Mouse (Mus musculus) kidney, postnatal 14 days (tissue): ENCODE measurements at regions not wholly inside any gene's neighbourhood (a gene's known extent, or its start where the extent isn't known, plus 50 kb on each side); places are given as distances from the start of the nearest gene placed in this dataset.

Experiments
- DNase-seq: peaks from one replicate; pipeline ENCODE4 v3.0.0; 2022; ENCODE audit warnings: mixed read lengths

DNA sequence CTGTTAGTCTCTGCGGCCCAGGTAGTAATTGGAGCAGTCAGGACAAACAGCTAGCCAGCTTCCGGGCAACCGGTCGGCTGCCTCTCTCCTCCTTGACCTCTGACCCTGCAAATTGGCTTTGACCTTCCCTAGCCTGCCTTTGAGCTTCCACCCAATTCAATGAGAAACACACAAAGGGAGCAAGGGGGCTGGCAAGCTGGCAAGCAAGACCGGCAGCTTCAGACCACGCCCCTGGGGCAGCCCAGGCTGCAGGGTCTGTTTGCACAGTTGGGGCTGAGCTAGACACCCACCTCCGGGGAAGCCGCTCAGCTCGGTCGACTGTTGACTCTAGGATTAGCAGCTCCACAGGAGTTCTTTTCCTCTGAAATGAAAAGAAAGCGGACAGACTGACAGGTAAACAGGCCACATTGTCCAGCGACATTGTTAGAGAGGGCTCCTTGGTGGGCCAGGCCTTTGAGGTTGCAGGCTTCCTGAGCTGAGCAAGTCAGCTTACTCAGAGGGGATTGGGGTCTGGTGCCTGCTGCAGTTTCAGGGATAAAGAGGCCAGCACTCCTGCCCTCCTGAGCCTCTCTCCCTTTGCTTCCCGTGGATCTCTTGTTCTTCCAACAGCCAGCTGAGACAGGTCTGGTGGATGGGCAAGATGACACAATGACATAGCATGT, 116.6 kb downstream of the Inhbb start:
- no peak for DNase-seq

- DNase-seq: no peak
These were observed 117.5 kb downstream of the Inhbb start for GRCm38 (mm10) chr1:119304470-119304980.

DNA sequence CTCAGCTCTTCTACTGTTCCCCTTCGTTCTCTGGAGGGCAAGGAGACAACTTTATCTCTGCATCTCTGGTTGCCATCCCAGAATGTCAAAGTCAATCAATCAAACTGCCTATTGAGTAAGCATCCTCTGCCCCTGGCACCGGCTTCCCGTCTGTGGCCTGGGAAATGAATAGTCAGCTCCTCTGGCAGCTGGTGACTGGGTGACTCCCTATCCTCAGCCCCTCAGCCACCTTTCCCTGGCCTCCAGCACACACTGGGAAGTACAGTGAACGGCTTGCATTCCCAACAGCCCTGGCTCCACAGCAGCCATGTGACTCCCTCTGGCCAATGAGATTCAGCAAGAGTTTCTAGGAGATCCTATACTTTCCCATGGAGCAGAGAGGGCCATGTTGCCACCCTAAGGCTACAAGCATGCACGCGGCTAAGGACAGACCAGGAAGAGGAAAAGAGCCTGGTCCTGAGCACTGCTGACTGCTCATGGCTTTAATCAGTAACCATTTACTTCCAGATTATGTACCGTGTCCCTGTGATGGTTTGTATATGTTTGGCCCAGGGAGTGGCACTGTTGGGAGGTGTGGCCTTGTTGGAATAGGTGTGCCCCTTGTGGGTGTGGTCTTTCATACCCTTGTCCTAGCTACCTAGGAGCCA, 119.6 kb downstream of the Inhbb start:
- no peak for DNase-seq

GRCm38 (mm10) chr1:119301931-119302330, 120.1 kb downstream of the Inhbb start:
- no peak for DNase-seq

DNA sequence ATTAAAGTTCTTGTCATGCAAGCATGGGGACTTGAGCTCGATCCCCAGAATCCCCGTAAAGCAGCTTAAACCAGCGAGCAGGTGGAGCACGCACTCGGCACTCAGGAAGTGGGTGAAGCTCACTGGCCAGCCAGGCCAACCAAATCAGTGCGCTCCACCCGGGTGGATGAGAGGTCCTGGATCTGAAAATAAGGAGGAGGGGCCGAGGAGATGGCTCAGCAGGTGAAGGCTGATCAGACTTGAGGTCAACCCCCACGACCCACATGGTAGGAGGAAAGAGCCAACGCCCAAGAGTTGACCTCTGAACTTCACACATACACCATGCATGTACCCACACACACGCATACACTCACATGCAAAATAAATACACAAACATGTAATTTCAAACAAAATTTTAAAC, 120.8 kb downstream of the Inhbb start:
- no peak for DNase-seq

DNA sequence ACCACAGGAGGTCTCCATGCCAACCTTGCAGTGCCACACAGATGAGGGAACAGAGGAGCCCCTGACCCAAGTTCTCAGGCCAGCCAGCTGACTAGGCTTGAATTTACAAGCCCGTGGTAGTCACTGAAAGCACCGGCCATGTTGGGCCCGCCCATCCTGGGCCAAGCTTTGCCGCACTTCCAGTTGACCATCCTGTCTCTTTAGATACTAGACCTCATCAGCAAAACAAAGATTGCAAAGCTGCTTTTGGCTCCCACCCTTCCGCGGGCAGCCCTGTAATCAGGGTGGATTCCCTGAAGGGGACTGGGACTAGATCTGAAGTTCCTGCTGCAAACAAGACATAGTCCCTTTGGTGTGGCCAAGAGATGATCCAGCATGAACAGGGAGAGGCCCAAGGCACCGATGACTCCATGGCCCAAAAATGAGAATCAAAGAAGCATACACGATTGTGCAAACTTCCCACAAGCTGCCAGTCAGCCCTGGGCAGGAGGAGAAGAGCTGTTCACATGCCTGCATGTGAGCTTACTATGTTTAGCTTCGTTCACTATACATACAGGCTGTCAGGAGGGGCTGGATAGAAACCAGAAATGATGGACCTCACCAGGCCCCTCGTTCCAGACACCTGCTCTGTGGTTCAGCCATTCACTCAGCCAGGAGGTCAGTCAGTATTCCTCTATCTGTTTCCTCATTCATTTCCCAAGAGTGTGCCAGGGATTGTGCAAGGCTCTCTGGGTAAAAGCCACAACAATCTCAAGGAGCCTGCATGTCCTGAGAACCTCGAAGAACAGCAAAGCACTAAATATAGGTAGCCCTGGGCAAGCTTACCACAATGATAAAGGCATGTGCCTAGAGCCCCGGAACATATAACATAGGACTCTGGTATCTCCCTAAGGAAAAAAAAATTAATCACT, 122.0 kb downstream of the Inhbb start:
- no peak for DNase-seq

- DNase-seq: no peak
These were observed 123.3 kb downstream of the Inhbb start for GRCm38 (mm10) chr1:119298696-119299230.

DNA sequence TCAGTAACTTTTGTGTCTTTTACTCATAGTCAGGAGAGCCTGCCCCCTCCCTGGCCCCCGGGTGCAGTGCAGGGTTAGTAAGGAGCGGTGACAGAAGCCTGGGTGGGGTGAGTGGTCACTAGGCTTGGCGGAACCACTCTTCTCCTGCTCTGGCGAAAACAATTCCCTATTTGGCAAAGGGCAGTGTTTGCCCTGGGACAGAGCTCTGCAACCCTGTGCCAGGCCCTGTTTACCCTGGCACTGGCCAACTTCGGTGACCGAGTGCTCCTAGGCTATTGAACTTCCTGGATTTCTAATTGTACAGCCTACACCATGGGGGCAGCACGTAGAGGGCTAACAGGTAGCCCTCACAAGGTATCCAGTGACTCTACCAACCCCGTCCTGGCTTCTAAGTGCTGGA, 126.9 kb downstream of the Inhbb start:
- no peak for DNase-seq

GRCm38 (mm10) chr1:119293839-119294238, 128.2 kb downstream of the Inhbb start:
- DNase-seq: peak; percentile 15

DNA sequence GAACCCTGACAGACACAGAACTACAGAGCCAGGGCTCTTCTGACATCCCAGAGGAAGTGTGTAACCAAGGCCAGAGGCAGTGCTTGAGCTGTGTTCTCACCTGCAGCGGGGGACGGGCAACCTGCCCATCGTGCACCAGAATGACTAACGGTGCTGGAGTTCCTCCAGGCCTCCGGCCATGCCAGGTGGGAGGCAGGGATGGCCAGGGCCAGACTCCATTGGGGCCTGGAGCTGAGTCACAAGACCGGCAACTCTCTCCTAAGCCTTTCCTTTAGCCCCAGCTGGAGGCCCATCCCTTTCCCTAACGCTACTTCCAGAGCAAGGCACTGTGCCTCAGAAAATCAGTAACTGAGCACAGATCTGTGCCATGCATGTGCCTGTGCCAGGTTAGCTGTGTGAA, 129.8 kb downstream of the Inhbb start:
- peak; percentile 36 for DNase-seq

GRCm38 (mm10) chr1:119290165-119290916, 131.7 kb downstream of the Inhbb start:
- DNase-seq: no peak

- DNase-seq: no peak
These were observed 132.4 kb downstream of the Inhbb start for GRCm38 (mm10) chr1:119289516-119290164.

DNA sequence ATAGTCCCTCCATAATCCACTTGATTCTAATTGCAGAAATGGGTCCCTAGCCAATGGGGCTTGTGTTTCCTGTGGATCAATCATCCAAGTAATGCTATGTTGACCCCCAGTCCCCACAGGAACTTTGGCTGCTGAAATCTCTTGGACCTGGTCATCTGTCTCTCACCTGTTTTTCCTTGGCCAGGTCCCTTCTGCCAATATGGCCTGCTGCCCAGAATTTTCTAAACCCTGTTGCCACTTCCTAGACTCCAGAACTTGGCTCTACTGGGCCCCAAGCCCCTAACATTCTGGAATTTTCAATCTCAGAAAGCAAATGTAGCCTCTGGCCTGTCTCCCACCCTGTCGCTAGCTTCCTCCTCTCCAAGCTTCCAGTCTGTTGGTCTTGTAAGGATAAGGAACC, 139.6 kb downstream of the Inhbb start:
- DNase-seq: no peak

DNA sequence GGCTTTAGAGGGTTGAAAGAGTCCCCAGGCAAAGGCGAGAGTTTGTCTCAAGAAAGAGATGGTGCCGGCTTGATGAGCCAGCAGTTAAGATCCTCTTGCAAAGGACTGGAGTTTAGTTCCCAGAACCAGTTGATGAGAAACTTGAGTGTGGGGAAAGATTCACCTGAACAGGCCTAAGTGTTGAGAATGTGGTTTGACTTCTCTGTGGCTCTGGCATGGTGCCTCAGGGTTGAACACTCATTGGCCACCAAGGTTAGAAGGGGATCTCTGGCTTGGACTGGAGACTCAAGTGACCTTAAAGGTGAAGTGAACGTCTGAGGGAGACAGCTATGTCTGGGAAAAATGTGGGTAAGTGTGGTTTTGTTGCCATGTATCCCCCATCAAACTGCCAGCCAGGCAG, 142.8 kb downstream of the Inhbb start:
- DNase-seq: no peak

DNA sequence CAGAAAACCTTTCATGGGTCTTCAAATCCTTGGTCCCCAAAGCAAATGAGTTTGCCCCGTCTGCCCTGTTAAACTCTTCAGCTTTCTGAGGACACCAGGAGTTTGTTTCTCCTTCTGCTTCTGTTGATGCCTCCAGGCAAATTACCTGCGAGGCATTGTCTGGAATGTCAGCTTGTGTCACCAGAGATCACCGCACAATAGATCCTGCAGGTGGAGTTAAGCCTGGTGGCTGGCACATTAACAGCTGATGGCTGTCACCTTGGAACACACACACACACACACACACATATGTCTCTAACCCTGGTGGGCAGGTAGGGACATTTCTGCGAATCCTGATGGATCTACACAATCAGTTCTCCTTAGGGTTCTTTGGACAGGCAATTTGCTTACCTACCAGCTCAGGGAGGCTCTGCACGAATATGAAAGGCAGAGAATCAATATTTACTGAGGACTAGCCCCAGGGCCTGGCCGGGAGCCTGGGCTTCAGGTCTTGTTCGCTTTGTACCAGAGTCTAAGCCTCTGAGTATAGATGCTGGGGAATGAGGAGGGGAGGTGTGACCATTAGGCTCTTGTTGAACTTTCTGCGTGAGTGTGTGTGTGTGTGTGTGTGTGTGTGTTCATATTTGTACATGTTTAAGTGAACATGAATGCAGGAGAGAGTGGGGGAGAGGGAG, 143.4 kb downstream of the Inhbb start:
- DNase-seq: no peak

DNA sequence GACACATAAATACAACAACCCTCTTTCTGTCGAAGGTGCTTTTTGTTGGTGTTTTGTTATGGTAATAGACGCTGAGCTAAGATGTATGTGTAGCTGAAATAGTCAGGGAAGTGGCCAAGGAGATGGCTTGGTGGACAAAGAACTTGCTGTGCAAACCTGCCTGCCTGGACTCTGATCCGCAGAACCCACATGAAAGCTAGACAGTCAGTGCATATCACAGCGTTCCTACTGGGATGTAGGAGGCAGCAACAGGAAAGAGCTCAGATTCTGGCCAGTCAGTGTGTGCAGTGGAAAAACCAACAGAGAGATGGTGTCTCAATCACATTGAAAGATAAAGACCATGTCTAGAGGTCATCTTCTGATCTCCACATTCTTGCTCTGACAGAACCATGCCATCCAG, 144.1 kb downstream of the Inhbb start:
- DNase-seq: no peak

DNA sequence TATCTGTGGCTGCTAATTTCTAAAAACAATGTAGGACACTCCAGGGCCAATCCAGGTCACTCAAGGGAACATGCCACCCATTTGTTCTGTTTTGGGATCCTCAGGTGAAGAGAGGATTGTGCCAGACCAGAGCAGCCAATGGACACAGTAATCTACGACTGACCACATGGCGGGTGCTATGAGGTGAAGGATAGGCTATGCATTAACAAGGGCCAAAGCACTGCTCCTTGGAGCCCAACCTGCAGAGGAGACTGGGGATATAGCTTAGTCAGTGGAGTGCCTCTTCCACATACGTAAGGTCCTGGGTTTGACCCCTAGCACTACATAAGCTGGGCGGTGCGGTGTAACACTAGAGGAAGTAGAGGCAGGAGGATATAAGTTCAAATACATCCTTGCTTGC, 156.0 kb downstream of the Inhbb start:
- DNase-seq: no peak

DNA sequence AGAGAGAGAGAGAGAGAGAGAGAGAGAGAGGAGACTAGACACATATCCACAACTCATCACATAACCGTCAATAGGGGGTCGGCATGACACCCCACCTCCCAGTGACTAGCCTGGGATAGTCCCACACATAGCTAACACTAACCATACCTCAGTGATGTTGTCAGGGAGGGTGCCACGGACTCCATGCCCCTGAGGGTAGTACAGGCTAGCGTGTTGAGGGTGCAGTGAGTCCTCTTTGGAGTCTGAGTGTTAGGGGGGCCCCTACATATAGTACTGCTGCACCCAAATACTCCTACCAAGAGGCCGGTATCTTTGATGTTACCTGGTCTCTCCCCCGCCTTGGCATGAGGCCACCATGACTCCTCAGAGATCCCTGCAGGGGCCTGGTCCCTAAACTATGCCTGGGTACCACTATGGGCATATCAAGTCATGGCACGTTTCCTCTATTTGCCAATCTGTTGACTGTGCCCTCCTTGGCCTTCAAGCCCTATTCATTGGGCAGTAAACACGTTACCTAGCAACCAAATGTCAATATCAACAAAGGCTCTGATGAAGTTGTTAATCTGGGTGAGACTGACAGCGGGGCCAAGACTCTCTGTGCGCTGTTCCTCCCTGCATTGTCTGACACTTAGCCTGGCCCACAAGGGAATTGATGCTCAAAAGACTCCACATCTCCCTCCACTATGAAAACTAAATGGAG, 156.7 kb downstream of the Inhbb start:
- no peak for DNase-seq

GRCm38 (mm10) chr1:119259455-119259854, 162.6 kb downstream of the Inhbb start:
- DNase-seq: no peak

GRCm38 (mm10) chr1:119256769-119257168, 165.3 kb downstream of the Inhbb start:
- peak; percentile 8 for DNase-seq

GRCm38 (mm10) chr1:119256097-119256473, 166.0 kb downstream of the Inhbb start:
- DNase-seq: no peak
